Comparison of ENCODE assay signal across 8 mouse cellular contexts in genomic region chr2:35662001-35662491, GRCm38 (mm10).
DNase-seq lines count a peak whose midpoint lies in the region; ATAC-seq and TF ChIP-seq lines count a peak whose summit lies in the region.

No protein-coding gene starts in this region.

- 0 out of 2 replicates have a peak, but pooled peaks have one; percentile 15 for ATAC-seq in cerebellum, adult (ENCODE audit: insufficient number of reproducible peaks, low FRiP score, low TSS enrichment)
- ATAC-seq in intestine, embryonic 15.5 days: peak; percentile 30
- peak; percentile 50 for ATAC-seq in liver, embryonic 12.5 days

- peak overlapping the region; percentile 81 for H3K4me2 ChIP-seq in intestine, embryonic 15.5 days (replicated peaks)
- H3K4me2 ChIP-seq in liver, embryonic 12.5 days: peak overlapping the region; percentile 73

- peaks cover 6% of the 10 kb centered on the region; the same call in 1 of the 2 replicates for H3K4me1 ChIP-seq in embryonic fibroblast, embryonic 13.5 days (ENCODE audit: control insufficient read depth, insufficient read depth, low read length)
- peaks cover 64% of the 10 kb centered on the region for H3K4me1 ChIP-seq in intestine, embryonic 15.5 days (replicated peaks)
- peaks cover 35% of the 10 kb centered on the region for H3K4me1 ChIP-seq in liver, embryonic 12.5 days

- no peaks in the 10 kb centered on the region for H3K9me3 ChIP-seq in intestine, embryonic 15.5 days
- no peaks in the 10 kb centered on the region for H3K9me3 ChIP-seq in liver, embryonic 12.5 days (replicated peaks)

- peak overlapping the region; percentile 67 for H3K4me3 ChIP-seq in embryonic fibroblast, embryonic 13.5 days (ENCODE audit: insufficient read depth, low read length)
- peak overlapping the region; percentile 67 for H3K4me3 ChIP-seq in intestine, embryonic 15.5 days (replicated peaks)
- H3K4me3 ChIP-seq in liver, embryonic 12.5 days: peak overlapping the region; percentile 61

- WGBS in intestine, embryonic 15.5 days: 1% methylated on average over 24 of the region's 24 CpGs
- 6% methylated on average over 24 of the region's 24 CpGs for WGBS in liver, embryonic 12.5 days (ENCODE audit: insufficient replicate concordance)

- H3K36me3 ChIP-seq in intestine, embryonic 15.5 days: no peaks in the 10 kb centered on the region
- no peaks in the 10 kb centered on the region for H3K36me3 ChIP-seq in liver, embryonic 12.5 days

- no peak for TF ChIP-seq CTCF in embryonic fibroblast, embryonic 13.5 days (IDR thresholded peaks at IDR 0.05; ENCODE audit: borderline replicate concordance, insufficient read depth, low read length)

- peak overlapping the region; percentile 75 for H3K9ac ChIP-seq in intestine, embryonic 15.5 days
- peak overlapping the region; percentile 66 for H3K9ac ChIP-seq in liver, embryonic 12.5 days

- no peak overlapping the region for H3K27ac ChIP-seq in embryonic fibroblast, embryonic 13.5 days (ENCODE audit: insufficient read depth, low read length)
- H3K27ac ChIP-seq in intestine, embryonic 15.5 days: peak overlapping the region; percentile 84
- H3K27ac ChIP-seq in liver, embryonic 12.5 days: 0 out of 2 replicates have a peak overlapping the region, but pooled peaks have one; percentile 36

- DNase-seq in cerebellum, adult 9-11 months: no peak
- DNase-seq in B cell, adult 2 months: peak; percentile 48 to 50
- DNase-seq in neural tube, embryonic 10.5 days (ENCODE audit: extremely low spot score, low spot score): peak; percentile 74
- DNase-seq in urinary bladder, postnatal 14 days (ENCODE audit: low spot score): peak; percentile 74

- no peaks in the 10 kb centered on the region for H3K27me3 ChIP-seq in intestine, embryonic 15.5 days (replicated peaks)
- H3K27me3 ChIP-seq in liver, embryonic 12.5 days (replicated peaks): peaks cover 64% of the 10 kb centered on the region

- TF ChIP-seq POLR2A in embryonic fibroblast, embryonic 13.5 days (IDR thresholded peaks at IDR 0.05; ENCODE audit: low read depth, low read length): no peak
